Comparison of ENCODE assay signal across 8 mouse cellular contexts in genomic region chr11:106789649-106790048, GRCm38 (mm10). TPM values are rescaled to one million over a fixed set of nuclear protein-coding genes. Genes with fewer than 3 reads are reported as not detected.
DNase-seq lines count a peak whose midpoint lies in the region; TF ChIP-seq lines count a peak whose summit lies in the region.

No protein-coding gene starts in this region.

- peaks cover 22% of the 10 kb centered on the region for H3K36me3 ChIP-seq in testis, adult 2 months (ENCODE audit: control insufficient read depth, insufficient read depth, low read length)
- H3K36me3 ChIP-seq in limb, embryonic 10.5 days, result peaks cover 65% of the 10 kb centered on the region

- no peak for TF ChIP-seq POLR2A in testis, adult 2 months (IDR thresholded peaks at IDR 0.05; ENCODE audit: control insufficient read depth, low read depth, low read length)
- TF ChIP-seq POLR2A in olfactory bulb, adult 2 months (IDR thresholded peaks at IDR 0.05; ENCODE audit: insufficient read depth, low read depth, low read length), result no peak

- no peaks in the 10 kb centered on the region for H3K9me3 ChIP-seq in limb, embryonic 10.5 days (replicated peaks)

- no peaks in the 10 kb centered on the region for H3K4me1 ChIP-seq in testis, adult 2 months (ENCODE audit: control insufficient read depth, insufficient read depth, low read length)
- peaks cover 22% of the 10 kb centered on the region for H3K4me1 ChIP-seq in limb, embryonic 10.5 days
- no peaks in the 10 kb centered on the region for H3K4me1 ChIP-seq in olfactory bulb, adult 2 months (ENCODE audit: control insufficient read depth, insufficient read depth, low read length)

- peak overlapping the region; percentile 98 for H3K4me3 ChIP-seq in testis, adult 2 months (ENCODE audit: control insufficient read depth, low read depth, low read length)
- H3K4me3 ChIP-seq in limb, embryonic 10.5 days, result peak overlapping the region; percentile 96
- H3K4me3 ChIP-seq in olfactory bulb, adult 2 months (ENCODE audit: insufficient read depth, low read depth, low read length), result peak overlapping the region; percentile 80

- no peaks in the 10 kb centered on the region for H3K27me3 ChIP-seq in testis, adult 2 months (ENCODE audit: control insufficient read depth, insufficient read depth, low read length)
- no peaks in the 10 kb centered on the region for H3K27me3 ChIP-seq in limb, embryonic 10.5 days (ENCODE audit: low read depth, poor library complexity, severe bottlenecking)

- no peak for TF ChIP-seq CTCF in testis, adult 2 months (IDR thresholded peaks at IDR 0.05; ENCODE audit: control insufficient read depth, insufficient read depth, insufficient replicate concordance, low read depth, low read length)
- TF ChIP-seq CTCF in olfactory bulb, adult 2 months (IDR thresholded peaks at IDR 0.05; ENCODE audit: insufficient read depth, low read depth, low read length), result no peak

- peak; percentile 48 for DNase-seq in adrenal gland, postnatal 14 days
- DNase-seq in adrenal gland, adult 18-20 months (ENCODE audit: low spot score in 2 of 2), result no peak
- DNase-seq in testis, postnatal 10 days (ENCODE audit: low spot score), result no peak
- DNase-seq in limb, embryonic 10.5 days (ENCODE audit: low spot score), result peak; percentile 46
- no peak for DNase-seq in urinary bladder, adult 2 months (ENCODE audit: low spot score)
- no peak for DNase-seq in cerebellum, adult 11-12 months

- H3K27ac ChIP-seq in testis, adult 2 months (ENCODE audit: control insufficient read depth, insufficient read depth, low read depth, low read length), result peak overlapping the region; percentile 100
- H3K27ac ChIP-seq in limb, embryonic 10.5 days, result peak overlapping the region; percentile 100
- peak overlapping the region; percentile 74 for H3K27ac ChIP-seq in olfactory bulb, adult 2 months (ENCODE audit: insufficient read depth, low read depth, low read length)

- whole genome bisulfite sequencing in limb, embryonic 10.5 days, result 1% methylated on average over 6 of the region's 6 CpGs
- WGBS in olfactory bulb, adult 2 months, result under 1% methylated on average over 6 of the region's 6 CpGs

RNA-seq across cellular contexts. Expression of gene Cep95, which starts 0.6 kb away (rescaled TPM):
- 12.2 and 13.2 TPM in 2 replicates for total RNA-seq in adrenal gland, postnatal 14 days (2021)
- total RNA-seq in adrenal gland, adult 18-20 months (2021), result 1 to 10 TPM; 7.6 to 8.4 TPM
- polyA plus RNA-seq in testis, adult 2 months (2012; rRNA removed), result 18.5 and 20.8 TPM in 2 replicates
- polyA plus RNA-seq in limb, embryonic 10.5 days (2016; fragmentation: Nextera tagmentation; extraction: Ambion mirVana), result 18.0 and 19.0 TPM in 2 replicates
- not detected in 2 replicates for polyA plus RNA-seq in olfactory bulb, adult 2 months (2012; ENCODE audit: insufficient read depth, insufficient read length, low replicate concordance, missing spikeins)
- polyA plus RNA-seq in urinary bladder, adult 2 months (2012; rRNA removed), result 14.0 and 15.4 TPM in 2 replicates

RNA-seq across cellular contexts. Expression of gene Ddx5, which starts 0.7 kb away (rescaled TPM):
- 755 and 762 TPM in 2 replicates for total RNA-seq in adrenal gland, postnatal 14 days (2021)
- 100 to 1,000 TPM; 828 to 881 TPM for total RNA-seq in adrenal gland, adult 18-20 months (2021)
- polyA plus RNA-seq in testis, adult 2 months (2012; rRNA removed), result 642 and 659 TPM in 2 replicates
- 319 and 354 TPM in 2 replicates for polyA plus RNA-seq in limb, embryonic 10.5 days (2016; fragmentation: Nextera tagmentation; extraction: Ambion mirVana)
- polyA plus RNA-seq in olfactory bulb, adult 2 months (2012; ENCODE audit: insufficient read depth, insufficient read length, low replicate concordance, missing spikeins), result 601 and 983 TPM in 2 replicates
- 624 and 672 TPM in 2 replicates for polyA plus RNA-seq in urinary bladder, adult 2 months (2012; rRNA removed)

RNA-seq across cellular contexts. Expression of gene Polg2, which starts 10.3 kb away (rescaled TPM):
- total RNA-seq in adrenal gland, postnatal 14 days (2021), result 6.6 and 7.3 TPM in 2 replicates
- total RNA-seq in adrenal gland, adult 18-20 months (2021), result 1 to 10 TPM; 4.3 to 6.1 TPM
- 2.8 and 3.1 TPM in 2 replicates for polyA plus RNA-seq in testis, adult 2 months (2012; rRNA removed)
- polyA plus RNA-seq in limb, embryonic 10.5 days (2016; fragmentation: Nextera tagmentation; extraction: Ambion mirVana), result 10.7 and 11.2 TPM in 2 replicates
- not detected in 2 replicates for polyA plus RNA-seq in olfactory bulb, adult 2 months (2012; ENCODE audit: insufficient read depth, insufficient read length, low replicate concordance, missing spikeins)
- polyA plus RNA-seq in urinary bladder, adult 2 months (2012; rRNA removed), result 8.6 and 9.4 TPM in 2 replicates

RNA-seq across cellular contexts. Expression of gene Milr1, which starts 38.6 kb away (rescaled TPM):
- total RNA-seq in adrenal gland, postnatal 14 days (2021), result 0.67 and 1.9 TPM in 2 replicates
- 1 to 10 TPM in 1 of 2 experiments, under 1 TPM in 1; 0.83 to 1.2 TPM for total RNA-seq in adrenal gland, adult 18-20 months (2021)
- polyA plus RNA-seq in testis, adult 2 months (2012; rRNA removed), result 0.10 and 0.16 TPM in 2 replicates
- polyA plus RNA-seq in limb, embryonic 10.5 days (2016; fragmentation: Nextera tagmentation; extraction: Ambion mirVana), result 0.67 and 1.2 TPM in 2 replicates
- not detected in 2 replicates for polyA plus RNA-seq in olfactory bulb, adult 2 months (2012; ENCODE audit: insufficient read depth, insufficient read length, low replicate concordance, missing spikeins)
- polyA plus RNA-seq in urinary bladder, adult 2 months (2012; rRNA removed), result 3.2 and 3.4 TPM in 2 replicates

RNA-seq across cellular contexts. Expression of gene Pecam1, which starts 39.2 kb away (rescaled TPM):
- 110 and 152 TPM in 2 replicates for total RNA-seq in adrenal gland, postnatal 14 days (2021)
- total RNA-seq in adrenal gland, adult 18-20 months (2021), result 10 to 100 TPM; 57.1 to 63.6 TPM
- polyA plus RNA-seq in testis, adult 2 months (2012; rRNA removed), result 1.6 and 1.8 TPM in 2 replicates
- 25.9 and 28.8 TPM in 2 replicates for polyA plus RNA-seq in limb, embryonic 10.5 days (2016; fragmentation: Nextera tagmentation; extraction: Ambion mirVana)
- polyA plus RNA-seq in olfactory bulb, adult 2 months (2012; ENCODE audit: insufficient read depth, insufficient read length, low replicate concordance, missing spikeins), result not detected in 2 replicates
- 47.7 and 66.2 TPM in 2 replicates for polyA plus RNA-seq in urinary bladder, adult 2 months (2012; rRNA removed)

Comparison
In these comparisons a context has a peak if more than half of its experiments do, and no peak if none do; other contexts are left out.
1. DNase-seq: peak in adrenal gland, postnatal 14 days (single experiment) and limb, embryonic 10.5 days (single experiment); none in adrenal gland, adult 18-20 months (0 of 2), testis, postnatal 10 days (single experiment), urinary bladder, adult 2 months (single experiment) and cerebellum, adult 11-12 months (single experiment).
2. RNA of gene Cep95, which starts 0.6 kb away (polyA plus RNA-seq): 18.5 to 20.8 TPM in testis, adult 2 months, 18.0 to 19.0 TPM in limb, embryonic 10.5 days and 14.0 to 15.4 TPM in urinary bladder, adult 2 months; not detected in olfactory bulb, adult 2 months; every median in the first group is over 10 times any median in the second.
3. Peak in every context shown above with its lines, with median percentiles within 50 percentile points of each other: H3K27ac ChIP-seq and H3K4me3 ChIP-seq.